Mouse (Mus musculus) thymus, adult 2 months (tissue): ENCODE measurements around the gene Gm11172.

Experiments
- CTCF ChIP-seq: fragments of 200-500 bp; IDR thresholded peaks from 2 replicates; pipeline ENCODE4 v1.5.1; 2012; ENCODE audit warnings: mild to moderate bottlenecking, control low read depth, low read length, moderate library complexity, borderline replicate concordance; ENCODE audit not compliant: control insufficient read depth, poor library complexity, insufficient read depth; ENCODE audit errors: extremely low read depth
- POLR2A ChIP-seq: fragments of 200-500 bp; IDR thresholded peaks from 2 replicates; pipeline ENCODE4 v1.6.1; 2012; ENCODE audit warnings: mild to moderate bottlenecking, low read length, control low read depth, moderate library complexity; ENCODE audit not compliant: control insufficient read depth, poor library complexity, insufficient read depth; ENCODE audit errors: extremely low read depth

GRCm38 (mm10) chr16:10843486-10844318, 31.0 kb downstream of the Gm11172 start:
- TF ChIP-seq POLR2A (0 out of 2 replicates have a peak, but pooled peaks have one; percentile 16), CTCF (no peak)
